Mouse (Mus musculus) liver, adult 2 months (tissue): ENCODE measurements around the gene Pno1. TPM values are rescaled to one million over a fixed set of nuclear protein-coding genes. Genes with fewer than 3 reads are reported as not detected.

ENCODE experiments used
- DNase-seq: peaks from one replicate; pipeline ENCODE4 v3.0.0-alpha.2; 2011; ENCODE audit warnings: low read depth, low spot score; ENCODE audit errors: extremely low read depth
- H3K27ac ChIP-seq: fragments of 200-500 bp; replicated peaks from 2 replicates; pipeline ENCODE4 v1.5.1; 2012; ENCODE audit warnings: low read depth, mild to moderate bottlenecking, control low read depth, inconsistent platforms, low read length; ENCODE audit not compliant: insufficient read depth
- H3K27me3 ChIP-seq: fragments of 200-500 bp; 2 replicates; pipeline ENCODE4 v1.6.1; 2012; ENCODE audit warnings: mild to moderate bottlenecking, moderate library complexity, low read length, inconsistent platforms; ENCODE audit not compliant: control insufficient read depth, insufficient read depth
- H3K36me3 ChIP-seq: fragments of 200-500 bp; 2 replicates; pipeline ENCODE4 v1.6.1; 2012; ENCODE audit warnings: low read length, inconsistent platforms; ENCODE audit not compliant: control insufficient read depth, insufficient read depth
- H3K4me1 ChIP-seq: fragments of 200-500 bp; 2 replicates; pipeline ENCODE4 v1.6.1; 2011; ENCODE audit warnings: low read length; ENCODE audit not compliant: control insufficient read depth, insufficient read depth
- H3K4me3 ChIP-seq: fragments of 200-500 bp; 2 replicates; pipeline ENCODE4 v1.5.1; 2011; ENCODE audit warnings: low read depth, mild to moderate bottlenecking, control low read depth, low read length, moderate library complexity; ENCODE audit not compliant: insufficient read depth
- H3K79me2 ChIP-seq: fragments of 200-500 bp; 2 replicates; pipeline ENCODE4 v1.6.1; 2012; ENCODE audit warnings: inconsistent platforms, mild to moderate bottlenecking, low read length, moderate library complexity; ENCODE audit not compliant: control insufficient read depth, insufficient read depth
- H3K9ac ChIP-seq: fragments of 200-500 bp; 2 replicates; pipeline ENCODE4 v1.6.1; 2012; ENCODE audit warnings: low read depth, mild to moderate bottlenecking, control low read depth, inconsistent platforms, low read length
- CTCF ChIP-seq: fragments of 200-500 bp; IDR thresholded peaks from 2 replicates; pipeline ENCODE4 v1.5.1; 2011; ENCODE audit warnings: low read depth, low read length, control low read depth
- POLR2A ChIP-seq: fragments of 200-500 bp; IDR thresholded peaks from 2 replicates; pipeline ENCODE4 v1.6.1; 2011; ENCODE audit warnings: low read length, control low read depth; ENCODE audit not compliant: insufficient read depth; ENCODE audit errors: extremely low read depth
- WGBS: fragments of 180-500 bp; shearing (Covaris S2); methylation state at CpG from one replicate; pipeline ENCODE4 v1.1.7; 2018; 5-methylcytosine and 5-hydroxymethylcytosine counted together
- polyA plus RNA-seq: library from polyadenylated mRNA; depleted of rRNA; stranded (reverse); fragments of >200 nt; gene quantifications from 2 replicates; pipeline ENCODE4 v1.2.3, GENCODE M21; 2012
- total RNA-seq: library from RNA; depleted of rRNA; stranded (reverse); fragments of >200 nt; gene quantifications from 2 replicates; pipeline ENCODE4 v1.2.3, GENCODE M21; 2014

Gene Pno1
- total and polyA plus RNA-seq, 2 experiments = 4.0 to 30.7 TPM

GRCm38 (mm10) chr11:17187649-17188048 lies 23.7 kb downstream of the Pno1 start:
- H3K36me3 ChIP-seq = no peaks in the 10 kb centered on the region; the same call in 1 of the 2 replicates
- no peaks in the 10 kb centered on the region for H3K4me1 ChIP-seq
- H3K4me3 ChIP-seq = no peak overlapping the region
- TF ChIP-seq POLR2A = no peak
- TF ChIP-seq CTCF = no peak
- no peaks in the 10 kb centered on the region for H3K27me3 ChIP-seq
- peaks cover 2% of the 10 kb centered on the region; the same call in 1 of the 2 replicates for H3K79me2 ChIP-seq
- H3K27ac ChIP-seq = no peak overlapping the region
- 89% methylated on average over 3 of the region's 3 CpGs for WGBS
- H3K9ac ChIP-seq = no peak overlapping the region
- no peak for DNase-seq

- Histone ChIP-seq H3K79me2 (peaks cover 14% of the 10 kb centered on the region), H3K27me3 (no peaks in the 10 kb centered on the region), H3K36me3 (no peaks in the 10 kb centered on the region; the same call in 1 of the 2 replicates), H3K9ac (no peak overlapping the region), H3K4me1 (no peaks in the 10 kb centered on the region; the same call in 1 of the 2 replicates), H3K4me3 (no peak overlapping the region), H3K27ac (no peak overlapping the region)
- TF ChIP-seq POLR2A = no peak
- no peak for TF ChIP-seq CTCF
- 92% methylated on average over 2 of the region's 2 CpGs for WGBS
- DNase-seq = no peak
Measured at GRCm38 (mm10) chr11:17183165-17183564, 28.2 kb downstream of the Pno1 start.

- H3K4me3 ChIP-seq = no peak within 1 kb of the TSS
- H3K79me2 ChIP-seq = peaks cover 21% of the 10 kb centered on the region
- TF ChIP-seq CTCF (no peak), POLR2A (no peak)
- no peaks in the 10 kb centered on the region for H3K27me3 ChIP-seq
- no peak within 1 kb of the TSS for H3K27ac ChIP-seq
- H3K4me1 ChIP-seq = no peaks in the 10 kb centered on the region; the same call in 1 of the 2 replicates
- no peak for DNase-seq
- 74% methylated on average over 3 of the region's 3 CpGs for WGBS
- H3K36me3 ChIP-seq = no peaks in the 10 kb centered on the region; the same call in 1 of the 2 replicates
- no peak within 1 kb of the TSS for H3K9ac ChIP-seq
Measured at GRCm38 (mm10) chr11:17181807-17182206, 29.6 kb downstream of the Pno1 start, which contains the start of gene Wdr92. TSS of gene Wdr92 (plus strand) at chr11:17182107.

- Histone ChIP-seq H3K4me1 (no peaks in the 10 kb centered on the region; the same call in 1 of the 2 replicates), H3K9ac (no peak overlapping the region), H3K4me3 (no peak overlapping the region), H3K27me3 (no peaks in the 10 kb centered on the region), H3K79me2 (peaks cover 24% of the 10 kb centered on the region), H3K27ac (no peak overlapping the region), H3K36me3 (no peaks in the 10 kb centered on the region; the same call in 1 of the 2 replicates)
- TF ChIP-seq CTCF = no peak
- no peak for TF ChIP-seq POLR2A
- WGBS = 72% methylated on average over 3 of the region's 3 CpGs
- DNase-seq = no peak
Measured at GRCm38 (mm10) chr11:17180753-17181152, 30.6 kb downstream of the Pno1 start.

GRCm38 (mm10) chr11:17176638-17177037 lies 34.7 kb downstream of the Pno1 start:
- peaks cover 41% of the 10 kb centered on the region for H3K79me2 ChIP-seq
- no peak overlapping the region for H3K9ac ChIP-seq
- no peaks in the 10 kb centered on the region for H3K27me3 ChIP-seq
- DNase-seq = no peak
- H3K27ac ChIP-seq = no peak overlapping the region
- 97% methylated on average over 1 of the region's 1 CpGs for WGBS
- H3K36me3 ChIP-seq = no peaks in the 10 kb centered on the region
- no peak overlapping the region for H3K4me3 ChIP-seq
- TF ChIP-seq POLR2A = no peak
- TF ChIP-seq CTCF = no peak
- no peaks in the 10 kb centered on the region; the same call in 1 of the 2 replicates for H3K4me1 ChIP-seq

- Histone ChIP-seq H3K4me1 (peaks cover 14% of the 10 kb centered on the region), H3K36me3 (no peaks in the 10 kb centered on the region), H3K4me3 (no peak overlapping the region), H3K27ac (no peak overlapping the region), H3K27me3 (no peaks in the 10 kb centered on the region), H3K9ac (no peak overlapping the region), H3K79me2 (peaks cover 35% of the 10 kb centered on the region)
- TF ChIP-seq POLR2A = no peak
- no peak for TF ChIP-seq CTCF
- no peak for DNase-seq
- 86% methylated on average over 4 of the region's 4 CpGs for WGBS
Measured at GRCm38 (mm10) chr11:17172300-17172699, 39.1 kb downstream of the Pno1 start.
